Mouse (Mus musculus) spleen, adult 2 months (tissue): ENCODE results near the gene Cptp.

Experiments used
- CTCF ChIP-seq: fragments of 200-500 bp; IDR thresholded peaks from 2 replicates; pipeline ENCODE4 v1.5.1; 2011; ENCODE audit warnings: mild to moderate bottlenecking, inconsistent platforms; ENCODE audit not compliant: insufficient read depth, insufficient read length, insufficient replicate concordance; ENCODE audit errors: extremely low read depth
- POLR2A ChIP-seq: fragments of 200-500 bp; IDR thresholded peaks from 2 replicates; pipeline ENCODE4 v1.6.1; 2011; ENCODE audit warnings: low read depth, low read length, inconsistent platforms

DNA sequence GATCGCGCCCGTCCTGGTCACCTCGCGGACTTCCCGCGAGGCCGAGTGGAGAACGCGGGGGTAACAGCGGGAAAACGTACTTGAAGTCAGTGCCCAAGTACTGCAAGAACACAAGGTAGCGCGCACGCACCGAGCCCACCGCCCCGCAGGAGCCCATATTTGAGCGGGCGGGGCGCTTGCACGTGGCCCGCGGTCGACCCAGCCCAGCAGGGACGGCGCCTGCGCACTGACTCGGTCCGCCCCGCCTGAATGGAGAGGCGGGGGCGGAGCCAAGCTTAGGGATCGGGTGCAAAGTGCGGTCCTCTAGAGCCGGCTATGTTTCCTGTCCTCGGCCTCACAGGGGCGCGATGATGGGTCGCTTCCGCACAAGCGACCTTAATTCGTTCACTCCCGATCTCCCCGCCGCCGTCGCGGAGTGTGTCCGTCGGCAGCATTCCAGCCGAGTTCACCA, 22.3 kb upstream of the Cptp start, which contains the start of the genes Pusl1 and Acap3:
- TF ChIP-seq CTCF (no peak), POLR2A (no peak)
